Mouse (Mus musculus) stomach, embryonic 16.5 days (tissue): Measurements from ENCODE around the gene Clstn3. TPM values are rescaled to one million over a fixed set of nuclear protein-coding genes. Genes with fewer than 3 reads are reported as not detected.
"Not testable (repeated sequence)": the region's sequence is repeated elsewhere in the genome, so short reads cannot be mapped to it uniquely, and the experiment has no call there.

Experiments used
- ATAC-seq: fragments of 200-750 bp; cut with Nextera tagmentation; 2 replicates; pipeline ENCODE4 v1.8.0; 2017; ENCODE audit warnings: moderate number of reproducible peaks, moderate TSS enrichment; ENCODE audit not compliant: insufficient read depth, low FRiP score
- H3K27ac ChIP-seq: fragments of 300-500 bp; sonication (generic); 2 replicates; pipeline ENCODE4 v1.5.1; 2014; ENCODE audit warnings: low read length
- H3K27me3 ChIP-seq: fragments of 300-500 bp; sonication (generic); 2 replicates; pipeline ENCODE4 v1.6.1; 2014; ENCODE audit warnings: low read length, control low read depth, mixed read lengths; ENCODE audit not compliant: control insufficient read depth, insufficient read depth
- H3K36me3 ChIP-seq: fragments of 300-500 bp; sonication (generic); 2 replicates; pipeline ENCODE4 v1.6.1; 2014; ENCODE audit warnings: low read length; ENCODE audit not compliant: control insufficient read depth, insufficient read depth
- H3K4me1 ChIP-seq: fragments of 300-500 bp; sonication (generic); 2 replicates; pipeline ENCODE4 v1.6.1; 2014; ENCODE audit warnings: low read length, control low read depth, mixed read lengths; ENCODE audit not compliant: control insufficient read depth, insufficient read depth
- H3K4me2 ChIP-seq: fragments of 300-500 bp; sonication (generic); 2 replicates; pipeline ENCODE4 v1.6.1; 2014; ENCODE audit warnings: low read depth, low read length, mixed read lengths
- H3K4me3 ChIP-seq: fragments of 300-500 bp; sonication (generic); replicated peaks from 2 replicates; pipeline ENCODE4 v1.5.1; 2014; ENCODE audit warnings: mild to moderate bottlenecking, low read length
- H3K9ac ChIP-seq: fragments of 300-500 bp; sonication (generic); 2 replicates; pipeline ENCODE4 v1.6.1; 2014; ENCODE audit warnings: low read length
- H3K9me3 ChIP-seq: fragments of 300-500 bp; sonication (generic); replicated peaks from 2 replicates; pipeline ENCODE4 v1.6.1; 2016; ENCODE audit warnings: low read length, control low read depth; ENCODE audit not compliant: control insufficient read depth
- WGBS: fragments of 180-500 bp; shearing (Covaris S2); extraction: QIAGEN DNeasy Blood & Tissue Kit; methylation state at CpG from one replicate; pipeline ENCODE4 v1.1.7; 2014; 5-methylcytosine and 5-hydroxymethylcytosine counted together
- polyA plus RNA-seq: library from polyadenylated mRNA; unstranded; fragments of >200 nt; fragmentation: Nextera tagmentation; extraction: Ambion mirVana; gene quantifications from 2 replicates; pipeline ENCODE4 v1.2.1, GENCODE M21; 2015

Clstn3 gene
- polyA plus RNA-seq, 1 experiment from 2014 or later = 5.9 TPM

GRCm38 (mm10) chr6:124475335-124476075 is 10.9 kb upstream of the Clstn3 start:
- H3K9me3 ChIP-seq, H3K4me3 ChIP-seq, H3K9ac ChIP-seq, H3K36me3 ChIP-seq, ATAC-seq, H3K4me2 ChIP-seq, H3K4me1 ChIP-seq, H3K27me3 ChIP-seq, H3K27ac ChIP-seq: not testable (repeated sequence)
- 87% methylated on average over 9 of the region's 11 CpGs for WGBS

- Histone ChIP-seq H3K4me2 (no peak overlapping the region), H3K9ac (no peak overlapping the region), H3K27ac (no peak overlapping the region), H3K36me3 (no peaks in the 10 kb centered on the region), H3K4me3 (no peak overlapping the region), H3K27me3 (no peaks in the 10 kb centered on the region), H3K9me3 (no peaks in the 10 kb centered on the region), H3K4me1 (peaks cover 8% of the 10 kb centered on the region; the same call in 1 of the 2 replicates)
- 77% methylated on average over 11 of the region's 11 CpGs for WGBS
- ATAC-seq = no peak
These were observed 10.0 kb upstream of the Clstn3 start for GRCm38 (mm10) chr6:124474621-124475020.

- 31% methylated on average over 6 of the region's 6 CpGs for WGBS
- no peak for ATAC-seq
- Histone ChIP-seq H3K9me3 (no peaks in the 10 kb centered on the region), H3K27ac (no peak overlapping the region), H3K27me3 (no peaks in the 10 kb centered on the region), H3K4me2 (no peak overlapping the region), H3K9ac (no peak overlapping the region), H3K4me1 (peaks cover 2% of the 10 kb centered on the region; the same call in 1 of the 2 replicates), H3K36me3 (no peaks in the 10 kb centered on the region), H3K4me3 (no peak overlapping the region)
These were observed 8.2 kb upstream of the Clstn3 start for GRCm38 (mm10) chr6:124472801-124473200.

- not testable (repeated sequence) for ATAC-seq, H3K4me3 ChIP-seq, H3K4me2 ChIP-seq, H3K4me1 ChIP-seq, H3K27me3 ChIP-seq, H3K9me3 ChIP-seq, H3K9ac ChIP-seq, H3K27ac ChIP-seq, H3K36me3 ChIP-seq
- 75% methylated on average over 6 of the region's 6 CpGs for WGBS
These were observed 7.4 kb upstream of the Clstn3 start for GRCm38 (mm10) chr6:124471783-124472638.

GRCm38 (mm10) chr6:124471121-124471520 is 6.5 kb upstream of the Clstn3 start:
- Histone ChIP-seq H3K4me2 (no peak overlapping the region), H3K36me3 (no peaks in the 10 kb centered on the region), H3K27me3 (no peaks in the 10 kb centered on the region), H3K9ac (no peak overlapping the region), H3K4me3 (no peak overlapping the region), H3K27ac (no peak overlapping the region), H3K4me1 (no peaks in the 10 kb centered on the region), H3K9me3 (no peaks in the 10 kb centered on the region)
- 93% methylated on average over 3 of the region's 3 CpGs for WGBS
- ATAC-seq = no peak

- ATAC-seq = no peak
- H3K9me3 ChIP-seq = no peaks in the 10 kb centered on the region
- no peaks in the 10 kb centered on the region for H3K36me3 ChIP-seq
- H3K4me2 ChIP-seq = no peak overlapping the region
- no peak overlapping the region for H3K27ac ChIP-seq
- H3K4me1 ChIP-seq = peaks cover 6% of the 10 kb centered on the region; the same call in 1 of the 2 replicates
- H3K9ac ChIP-seq = peak overlapping the region; percentile 66; the same call in 1 of the 2 replicates
- no peaks in the 10 kb centered on the region for H3K27me3 ChIP-seq
- WGBS = 80% methylated on average over 6 of the region's 6 CpGs
- H3K4me3 ChIP-seq = no peak overlapping the region
These were observed 1.1 kb upstream of the Clstn3 start for GRCm38 (mm10) chr6:124465729-124466128.

GRCm38 (mm10) chr6:124465299-124465698 is 705 bp upstream of the Clstn3 start:
- H3K27me3 ChIP-seq = no peaks in the 10 kb centered on the region
- no peak for ATAC-seq
- H3K9ac ChIP-seq = peak overlapping the region; percentile 66; the same call in 1 of the 2 replicates
- no peaks in the 10 kb centered on the region for H3K36me3 ChIP-seq
- H3K4me3 ChIP-seq = peak overlapping the region; percentile 51
- H3K4me1 ChIP-seq = peaks cover 6% of the 10 kb centered on the region; the same call in 1 of the 2 replicates
- H3K4me2 ChIP-seq = peak overlapping the region; percentile 84
- no peak overlapping the region for H3K27ac ChIP-seq
- no peaks in the 10 kb centered on the region for H3K9me3 ChIP-seq
- WGBS = 46% methylated on average over 6 of the region's 6 CpGs

GRCm38 (mm10) chr6:124463881-124464291 is 708 bp downstream of the Clstn3 start:
- peaks cover 6% of the 10 kb centered on the region; the same call in 1 of the 2 replicates for H3K4me1 ChIP-seq
- no peaks in the 10 kb centered on the region for H3K36me3 ChIP-seq
- no peaks in the 10 kb centered on the region for H3K27me3 ChIP-seq
- H3K4me3 ChIP-seq = peak overlapping the region; percentile 51
- 29% methylated on average over 8 of the region's 8 CpGs for WGBS
- peak overlapping the region; percentile 84 for H3K4me2 ChIP-seq
- H3K27ac ChIP-seq = no peak overlapping the region
- no peaks in the 10 kb centered on the region for H3K9me3 ChIP-seq
- peak; percentile 19; the same call in 1 of the 2 replicates for ATAC-seq
- no peak overlapping the region for H3K9ac ChIP-seq

GRCm38 (mm10) chr6:124459388-124459787 is 5.2 kb downstream of the Clstn3 start:
- no peak overlapping the region for H3K9ac ChIP-seq
- H3K4me3 ChIP-seq = no peak overlapping the region
- ATAC-seq = no peak
- 76% methylated on average over 4 of the region's 4 CpGs for WGBS
- H3K4me2 ChIP-seq = no peak overlapping the region
- no peaks in the 10 kb centered on the region for H3K36me3 ChIP-seq
- H3K27ac ChIP-seq = no peak overlapping the region
- no peaks in the 10 kb centered on the region for H3K4me1 ChIP-seq
- no peaks in the 10 kb centered on the region for H3K27me3 ChIP-seq
- H3K9me3 ChIP-seq = no peaks in the 10 kb centered on the region
